Mouse (Mus musculus) embryonic facial prominence, embryonic 10.5 days (tissue): ENCODE results near the gene Endod1. TPM values are rescaled to one million over a fixed set of nuclear protein-coding genes. Genes with fewer than 3 reads are reported as not detected.
A peak's percentile ranks its signal among the peaks of the same experiment; 100 is the strongest.

Experiments
- DNase-seq: peaks from one replicate; pipeline ENCODE4 v3.0.0-alpha.2; 2017; ENCODE audit warnings: low spot score
- H3K27ac ChIP-seq: fragments of 300-500 bp; sonication (generic); replicated peaks from 2 replicates; pipeline ENCODE4 v1.5.1; 2016; ENCODE audit warnings: mild to moderate bottlenecking
- H3K27me3 ChIP-seq: fragments of 300-500 bp; sonication (generic); replicated peaks from 2 replicates; pipeline ENCODE4 v1.6.1; 2016; ENCODE audit warnings: low read depth, mild to moderate bottlenecking; ENCODE audit not compliant: poor library complexity, severe bottlenecking
- H3K36me3 ChIP-seq: fragments of 300-500 bp; sonication (generic); replicated peaks from 2 replicates; pipeline ENCODE4 v1.6.1; 2016; ENCODE audit warnings: mild to moderate bottlenecking, moderate library complexity
- H3K4me1 ChIP-seq: fragments of 300-500 bp; sonication (generic); 2 replicates; pipeline ENCODE4 v1.6.1; 2016
- H3K4me3 ChIP-seq: fragments of 300-500 bp; sonication (generic); 2 replicates; pipeline ENCODE4 v1.5.1; 2016; ENCODE audit warnings: mild to moderate bottlenecking, moderate library complexity
- H3K9me3 ChIP-seq: fragments of 300-500 bp; sonication (generic); 2 replicates; pipeline ENCODE4 v1.6.1; 2016; ENCODE audit warnings: mild to moderate bottlenecking
- WGBS: fragments of 180-500 bp; shearing (Covaris S2); methylation state at CpG from one replicate; pipeline ENCODE4 v1.1.7; 2016; 5-methylcytosine and 5-hydroxymethylcytosine counted together
- polyA plus RNA-seq: library from polyadenylated mRNA; unstranded; fragments of >200 nt; fragmentation: Nextera tagmentation; extraction: Ambion mirVana; gene quantifications from 2 replicates; pipeline ENCODE4 v1.2.1, GENCODE M21; 2016

Gene Endod1
- polyA plus RNA-seq, 1 experiment from 2014 or later = 6.9 TPM

DNA sequence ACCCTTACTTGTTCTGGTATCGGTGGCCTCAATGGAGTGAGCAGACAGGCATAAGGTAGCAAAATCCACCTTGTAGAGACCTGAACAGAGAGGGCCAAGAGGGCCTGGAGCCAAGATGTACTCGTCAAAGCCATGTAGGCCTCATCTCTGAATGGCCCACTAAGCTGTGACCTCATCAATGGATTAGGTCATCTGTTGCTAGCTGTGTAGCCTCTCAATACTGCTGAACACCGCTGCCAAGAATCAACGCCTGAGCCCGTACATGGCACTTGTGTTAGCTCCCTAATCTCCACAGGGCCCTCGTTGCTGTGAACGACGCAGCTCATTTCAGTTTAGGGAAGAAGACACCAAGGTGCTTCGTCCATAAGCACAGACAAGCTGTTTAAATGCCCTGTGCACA, 10.0 kb upstream of the Endod1 start:
- Histone ChIP-seq H3K4me1 (no peaks in the 10 kb centered on the region), H3K27me3 (no peaks in the 10 kb centered on the region), H3K9me3 (no peaks in the 10 kb centered on the region), H3K36me3 (no peaks in the 10 kb centered on the region), H3K4me3 (no peak overlapping the region), H3K27ac (no peak overlapping the region)
- 90% methylated on average over 9 of the region's 9 CpGs for WGBS
- no peak for DNase-seq

- Histone ChIP-seq H3K27me3 (no peaks in the 10 kb centered on the region), H3K4me3 (no peak overlapping the region), H3K36me3 (no peaks in the 10 kb centered on the region), H3K4me1 (no peaks in the 10 kb centered on the region), H3K27ac (no peak overlapping the region), H3K9me3 (no peaks in the 10 kb centered on the region)
- WGBS = 92% methylated on average over 1 of the region's 1 CpGs
- DNase-seq = no peak
Measured at GRCm38 (mm10) chr9:14390278-14390677, 9.0 kb upstream of the Endod1 start.

DNA sequence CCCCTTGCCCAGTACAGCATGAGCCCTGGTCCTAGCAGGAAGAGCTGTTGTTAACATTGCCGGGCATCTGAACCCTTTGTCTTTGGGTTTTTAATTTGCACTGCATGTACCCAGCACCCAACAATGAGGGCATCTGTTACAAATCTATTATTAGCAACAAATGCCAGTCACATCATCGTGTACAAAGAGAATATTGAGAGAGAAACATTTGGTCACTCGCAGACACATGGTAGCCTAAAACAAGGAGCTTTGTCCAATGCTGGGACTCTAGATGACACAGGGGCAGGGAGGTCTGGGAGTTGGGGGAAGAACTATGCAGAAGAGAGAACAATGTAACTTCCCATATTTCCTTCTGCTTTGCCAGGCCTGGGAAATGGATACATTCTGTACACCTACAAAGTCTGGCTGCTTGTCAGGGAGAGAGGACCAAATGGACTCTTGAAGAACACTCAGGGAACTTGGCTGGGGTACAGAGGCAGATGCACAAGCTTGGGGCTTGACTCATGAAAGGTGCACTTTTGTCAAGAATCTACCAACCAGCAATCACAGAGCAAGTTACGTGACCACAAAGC, 7.8 kb upstream of the Endod1 start:
- Histone ChIP-seq H3K9me3 (no peaks in the 10 kb centered on the region), H3K4me1 (no peaks in the 10 kb centered on the region), H3K27ac (no peak overlapping the region), H3K36me3 (no peaks in the 10 kb centered on the region), H3K4me3 (no peak overlapping the region), H3K27me3 (no peaks in the 10 kb centered on the region)
- no peak for DNase-seq
- 76% methylated on average over 4 of the region's 4 CpGs for WGBS

DNA sequence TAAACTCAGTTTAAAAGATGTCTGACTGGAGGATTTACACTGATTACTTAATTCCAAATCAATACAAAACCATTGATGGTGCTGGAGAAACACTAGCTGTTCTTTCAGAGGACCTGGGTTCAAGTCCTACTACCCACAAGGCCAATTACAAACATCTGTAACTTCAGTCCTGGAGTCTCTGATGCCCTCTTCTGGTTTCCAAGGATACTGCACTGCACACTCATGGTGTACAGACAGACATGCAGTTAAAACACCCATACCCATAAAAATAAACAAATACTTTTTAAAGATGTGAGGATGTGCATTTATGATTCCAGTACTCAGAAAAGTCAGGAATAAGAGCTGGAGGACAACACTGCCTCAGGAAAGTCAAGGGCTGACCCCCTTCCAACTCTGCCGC, 6.7 kb upstream of the Endod1 start:
- Histone ChIP-seq H3K36me3 (no peaks in the 10 kb centered on the region), H3K9me3 (no peaks in the 10 kb centered on the region), H3K4me1 (no peaks in the 10 kb centered on the region), H3K4me3 (no peak overlapping the region), H3K27ac (no peak overlapping the region), H3K27me3 (no peaks in the 10 kb centered on the region; the same call in 1 of the 2 replicates)
- 91% methylated on average over 1 of the region's 1 CpGs for WGBS
- no peak for DNase-seq

- Histone ChIP-seq H3K4me1 (peaks cover 6% of the 10 kb centered on the region), H3K27ac (no peak overlapping the region), H3K36me3 (no peaks in the 10 kb centered on the region), H3K9me3 (no peaks in the 10 kb centered on the region), H3K27me3 (no peaks in the 10 kb centered on the region; the same call in 1 of the 2 replicates), H3K4me3 (no peak overlapping the region)
- WGBS = 70% methylated on average over 9 of the region's 9 CpGs
- DNase-seq = no peak
Measured at GRCm38 (mm10) chr9:14386831-14387230, 5.5 kb upstream of the Endod1 start.

DNA sequence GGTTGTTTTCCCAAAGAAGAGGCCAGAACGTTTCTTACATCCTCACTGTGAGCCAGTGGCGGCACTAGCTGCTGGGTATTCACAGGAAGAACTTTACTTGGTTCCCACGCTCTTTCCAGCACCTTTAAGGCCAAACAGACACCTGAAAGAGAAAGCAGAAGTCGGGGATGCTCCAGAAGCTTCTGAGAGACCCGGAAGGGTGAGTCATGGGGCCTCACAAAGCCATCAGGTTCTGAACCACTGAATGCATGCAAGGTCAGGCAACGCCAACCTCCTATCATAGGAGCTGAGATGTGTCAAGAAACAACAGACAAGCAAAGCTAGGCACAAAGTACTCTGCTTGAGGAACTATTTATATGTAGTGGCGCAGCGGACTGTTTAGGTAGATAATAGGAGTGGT, 4.4 kb upstream of the Endod1 start:
- no peak for DNase-seq
- WGBS = 81% methylated on average over 8 of the region's 8 CpGs
- Histone ChIP-seq H3K27me3 (no peaks in the 10 kb centered on the region; the same call in 1 of the 2 replicates), H3K4me3 (no peak overlapping the region), H3K36me3 (no peaks in the 10 kb centered on the region), H3K27ac (no peak overlapping the region), H3K4me1 (peaks cover 15% of the 10 kb centered on the region), H3K9me3 (no peaks in the 10 kb centered on the region)

DNA sequence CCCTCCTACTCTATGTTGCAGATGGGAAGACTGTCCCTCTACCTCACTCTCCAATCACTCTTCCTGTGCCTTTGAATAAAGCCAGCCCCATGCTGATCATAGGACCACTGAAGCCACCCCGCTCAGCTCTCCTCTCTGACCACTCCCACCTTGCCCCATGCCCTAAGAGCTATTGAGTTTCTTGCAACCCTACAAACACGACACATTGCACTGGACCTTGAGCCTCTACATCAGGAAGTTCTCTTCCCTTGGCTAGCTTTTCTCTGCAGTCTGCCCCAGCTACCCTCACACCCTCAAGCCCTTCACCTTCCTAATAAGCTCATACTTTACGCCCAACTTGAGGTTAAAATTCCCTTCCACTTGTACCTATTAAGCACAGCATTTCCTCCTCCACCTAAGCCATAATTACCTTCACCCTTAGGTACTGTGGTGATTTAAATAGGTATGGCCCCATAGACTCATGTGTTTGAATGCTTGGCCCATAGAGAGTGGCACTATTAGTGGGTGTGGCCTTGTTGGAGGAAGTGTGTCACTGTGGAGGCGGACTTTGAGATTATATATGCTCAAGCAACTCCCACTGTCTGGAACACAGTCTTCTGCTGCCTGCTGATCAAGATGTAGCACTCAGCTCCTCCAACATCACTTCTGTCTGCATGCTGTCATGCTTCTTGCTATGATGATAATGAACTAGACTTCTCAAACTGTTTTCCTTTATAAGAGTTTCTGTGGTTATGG, 2.0 kb upstream of the Endod1 start:
- peaks cover 19% of the 10 kb centered on the region for H3K27me3 ChIP-seq
- H3K27ac ChIP-seq = no peak overlapping the region
- no peaks in the 10 kb centered on the region for H3K9me3 ChIP-seq
- no peaks in the 10 kb centered on the region for H3K36me3 ChIP-seq
- H3K4me1 ChIP-seq = peaks cover 30% of the 10 kb centered on the region
- no peak overlapping the region for H3K4me3 ChIP-seq
- WGBS = 81% methylated on average over 4 of the region's 4 CpGs
- DNase-seq = no peak

DNA sequence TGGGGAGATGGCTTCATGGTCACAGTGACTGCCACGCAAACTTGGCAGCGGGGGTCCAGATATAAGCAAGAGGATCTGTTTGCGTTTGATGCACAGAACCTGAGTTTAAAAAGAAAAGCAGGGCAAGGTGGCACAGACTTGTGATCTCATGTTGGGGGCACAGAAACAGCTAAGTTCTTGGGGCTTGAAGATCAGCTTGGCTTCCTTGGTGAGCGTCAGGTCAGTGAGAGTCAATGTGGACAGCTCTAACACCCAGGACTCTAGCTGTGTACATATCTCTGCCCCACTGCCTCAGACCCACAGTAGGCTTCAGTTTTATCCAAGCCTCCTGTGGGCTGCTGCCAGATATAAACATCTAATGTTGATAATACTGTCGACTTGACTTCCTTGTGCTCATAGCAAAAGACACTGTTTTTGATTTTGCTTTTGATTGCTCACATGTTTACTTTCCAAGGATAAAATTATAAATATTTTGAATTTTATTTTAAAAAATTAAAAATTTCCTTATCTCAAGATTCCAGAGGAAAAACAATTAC, 1.0 kb upstream of the Endod1 start:
- Histone ChIP-seq H3K9me3 (no peaks in the 10 kb centered on the region), H3K4me1 (peaks cover 30% of the 10 kb centered on the region), H3K4me3 (no peak overlapping the region), H3K36me3 (no peaks in the 10 kb centered on the region), H3K27ac (no peak overlapping the region), H3K27me3 (peaks cover 20% of the 10 kb centered on the region)
- 79% methylated on average over 5 of the region's 5 CpGs for WGBS
- DNase-seq = no peak

DNA sequence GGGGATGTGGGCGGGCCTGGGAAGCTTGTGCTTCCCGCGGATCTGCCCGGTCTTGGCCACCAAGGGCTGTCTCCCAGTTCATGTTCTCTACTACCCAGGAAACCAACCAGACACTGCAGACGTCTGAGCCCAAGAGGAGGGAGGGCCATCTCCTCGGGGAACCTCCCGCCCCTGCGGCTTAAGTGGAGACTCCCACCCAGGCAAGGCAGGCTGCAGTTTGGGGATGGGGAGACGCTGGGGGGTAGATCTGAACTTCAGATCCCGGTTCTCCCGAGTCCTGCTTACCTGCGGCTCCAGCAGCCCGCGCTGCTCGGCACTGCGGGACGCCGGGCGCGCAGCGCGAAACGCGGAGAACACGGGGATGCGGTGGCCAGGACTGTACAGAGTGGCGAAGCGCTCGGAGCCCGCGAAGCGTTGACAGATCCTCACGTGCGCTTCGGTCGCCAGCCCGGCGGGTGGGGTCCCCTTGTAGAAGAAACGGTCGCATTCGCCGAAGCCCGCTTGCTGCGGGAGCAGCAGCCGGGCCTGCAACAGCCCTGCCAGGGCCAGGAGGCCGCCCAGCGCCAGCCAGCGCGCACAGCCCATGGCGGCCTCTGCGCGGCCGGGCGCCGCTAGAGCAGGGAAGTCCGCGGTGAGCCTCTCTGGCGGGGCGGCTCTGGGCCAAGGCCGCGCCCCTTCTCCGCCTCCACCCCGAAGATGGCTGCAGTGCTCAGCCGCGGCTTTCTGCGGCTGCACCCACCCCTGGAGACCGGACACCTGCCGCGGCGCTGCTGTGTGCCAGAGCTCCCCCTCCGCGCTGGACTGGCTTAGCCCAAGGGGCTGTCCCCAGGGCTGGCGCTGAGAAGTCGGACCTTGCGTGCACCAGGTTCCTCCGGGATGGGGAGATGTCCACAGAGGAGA, 671 bp downstream of the Endod1 start:
- Histone ChIP-seq H3K9me3 (no peaks in the 10 kb centered on the region), H3K4me1 (peaks cover 30% of the 10 kb centered on the region), H3K36me3 (no peaks in the 10 kb centered on the region), H3K4me3 (peak overlapping the region; percentile 77), H3K27ac (peak overlapping the region; percentile 84), H3K27me3 (peaks cover 20% of the 10 kb centered on the region)
- DNase-seq = peak; percentile 86
- WGBS = under 1% methylated on average over 76 of the region's 76 CpGs

- peak overlapping the region; percentile 84 for H3K27ac ChIP-seq
- H3K27me3 ChIP-seq = peaks cover 20% of the 10 kb centered on the region
- WGBS = 23% methylated on average over 8 of the region's 8 CpGs
Measured at GRCm38 (mm10) chr9:14379769-14380385, 1.4 kb downstream of the Endod1 start.

DNA sequence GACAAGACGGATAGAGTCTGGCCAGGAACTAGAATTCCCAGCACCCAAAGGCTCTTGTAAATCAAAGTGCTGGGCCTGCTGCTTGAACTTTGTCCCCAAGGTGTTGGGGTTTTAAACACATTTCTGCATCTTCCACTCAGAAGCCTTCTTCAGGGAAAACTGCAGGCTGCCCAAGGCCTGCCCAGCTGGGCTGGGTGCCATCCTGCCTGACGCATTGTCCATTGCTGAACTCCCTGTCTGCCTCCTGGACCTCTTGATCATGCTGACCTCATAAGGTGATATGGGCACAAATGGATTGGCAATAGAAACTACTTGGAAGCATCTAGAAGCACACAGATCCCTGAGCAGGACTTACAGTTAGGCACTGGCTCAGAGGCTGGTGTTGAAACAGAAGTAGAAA, 3.2 kb downstream of the Endod1 start:
- Histone ChIP-seq H3K27ac (no peak overlapping the region), H3K9me3 (no peaks in the 10 kb centered on the region), H3K4me1 (peaks cover 30% of the 10 kb centered on the region), H3K36me3 (no peaks in the 10 kb centered on the region), H3K27me3 (peaks cover 20% of the 10 kb centered on the region), H3K4me3 (no peak overlapping the region)
- WGBS = 92% methylated on average over 2 of the region's 2 CpGs
- DNase-seq = no peak

More at GRCm38 (mm10) chr9:14379769-14380385, 1.4 kb downstream of the Endod1 start:
- peak overlapping the region; percentile 77 for H3K4me3 ChIP-seq
- H3K4me1 ChIP-seq = peaks cover 30% of the 10 kb centered on the region
- no peaks in the 10 kb centered on the region for H3K36me3 ChIP-seq
- DNase-seq = peak; percentile 22
- no peaks in the 10 kb centered on the region for H3K9me3 ChIP-seq

- H3K27me3 ChIP-seq = peaks cover 20% of the 10 kb centered on the region
- H3K9me3 ChIP-seq = no peaks in the 10 kb centered on the region
- no peak overlapping the region for H3K4me3 ChIP-seq
- WGBS = 90% methylated on average over 4 of the region's 4 CpGs
- no peak for DNase-seq
- H3K27ac ChIP-seq = no peak overlapping the region
- no peaks in the 10 kb centered on the region for H3K36me3 ChIP-seq
- peaks cover 20% of the 10 kb centered on the region for H3K4me1 ChIP-seq
Measured at GRCm38 (mm10) chr9:14376149-14376548, 5.2 kb downstream of the Endod1 start.
